Mouse (Mus musculus) liver, postnatal 0 days (tissue): ENCODE data around the gene Pef1. TPM values are rescaled to one million over a fixed set of nuclear protein-coding genes. Genes with fewer than 3 reads are reported as not detected.

Source experiments
- ATAC-seq: fragments of 200-750 bp; cut with Nextera tagmentation; 2 replicates; pipeline ENCODE4 v1.8.0; 2017; ENCODE audit warnings: mild to moderate bottlenecking, moderate library complexity
- DNase-seq: peaks from one replicate; pipeline ENCODE4 v3.0.0-alpha.2; 2016
- H3K27ac ChIP-seq: fragments of 300-500 bp; sonication (generic); 2 replicates; pipeline ENCODE4 v1.5.1; 2014; ENCODE audit warnings: antibody characterized with exemption, moderate library complexity, mild to moderate bottlenecking, low read depth
- H3K27me3 ChIP-seq: fragments of 300-500 bp; sonication (generic); 2 replicates; pipeline ENCODE4 v1.6.1; 2014; ENCODE audit warnings: low read length, control low read depth, mixed read lengths; ENCODE audit not compliant: insufficient read depth
- H3K36me3 ChIP-seq: fragments of 300-500 bp; sonication (generic); replicated peaks from 2 replicates; pipeline ENCODE4 v1.6.1; 2014; ENCODE audit warnings: mild to moderate bottlenecking, control low read depth, low read length, moderate library complexity, mixed read lengths; ENCODE audit not compliant: insufficient read depth
- H3K4me1 ChIP-seq: fragments of 300-500 bp; sonication (generic); 2 replicates; pipeline ENCODE4 v1.6.1; 2014; ENCODE audit warnings: antibody characterized with exemption, mild to moderate bottlenecking, control low read depth; ENCODE audit not compliant: insufficient read depth
- H3K4me2 ChIP-seq: fragments of 300-500 bp; sonication (generic); 2 replicates; pipeline ENCODE4 v1.6.1; 2014; ENCODE audit warnings: low read depth, mild to moderate bottlenecking, low read length, moderate library complexity, mixed read lengths
- H3K4me3 ChIP-seq: fragments of 300-500 bp; sonication (generic); 2 replicates; pipeline ENCODE4 v1.5.1; 2014; ENCODE audit warnings: low read depth, low read length
- H3K9ac ChIP-seq: fragments of 300-500 bp; sonication (generic); replicated peaks from 2 replicates; pipeline ENCODE4 v1.6.1; 2014; ENCODE audit warnings: mild to moderate bottlenecking, moderate library complexity
- H3K9me3 ChIP-seq: fragments of 300-500 bp; sonication (generic); 2 replicates; pipeline ENCODE4 v1.6.1; 2016; ENCODE audit warnings: mild to moderate bottlenecking, control low read depth, low read length, mixed read lengths
- CTCF ChIP-seq: sonication (generic); IDR thresholded peaks from 2 replicates; pipeline ENCODE4 v1.5.1; 2016; ENCODE audit warnings: antibody characterized with exemption, low read depth
- EP300 ChIP-seq: IDR thresholded peaks from 2 replicates; pipeline ENCODE4 v1.6.1; 2016; ENCODE audit warnings: antibody characterized with exemption, low read depth, mild to moderate bottlenecking
- WGBS: fragments of 180-500 bp; shearing (Covaris S2); extraction: QIAGEN DNeasy Blood & Tissue Kit; methylation state at CpG from one replicate; pipeline ENCODE4 v1.1.7; 2014; ENCODE audit not compliant: insufficient replicate concordance; 5-methylcytosine and 5-hydroxymethylcytosine counted together
- polyA plus RNA-seq: library from polyadenylated mRNA; unstranded; fragments of >200 nt; fragmentation: Nextera tagmentation; extraction: Ambion mirVana; gene quantifications from 2 replicates; pipeline ENCODE4 v1.2.1, GENCODE M21; 2015

The Pef1 gene
- 25.0 and 26.0 TPM in 2 replicates for polyA plus RNA-seq

DNA sequence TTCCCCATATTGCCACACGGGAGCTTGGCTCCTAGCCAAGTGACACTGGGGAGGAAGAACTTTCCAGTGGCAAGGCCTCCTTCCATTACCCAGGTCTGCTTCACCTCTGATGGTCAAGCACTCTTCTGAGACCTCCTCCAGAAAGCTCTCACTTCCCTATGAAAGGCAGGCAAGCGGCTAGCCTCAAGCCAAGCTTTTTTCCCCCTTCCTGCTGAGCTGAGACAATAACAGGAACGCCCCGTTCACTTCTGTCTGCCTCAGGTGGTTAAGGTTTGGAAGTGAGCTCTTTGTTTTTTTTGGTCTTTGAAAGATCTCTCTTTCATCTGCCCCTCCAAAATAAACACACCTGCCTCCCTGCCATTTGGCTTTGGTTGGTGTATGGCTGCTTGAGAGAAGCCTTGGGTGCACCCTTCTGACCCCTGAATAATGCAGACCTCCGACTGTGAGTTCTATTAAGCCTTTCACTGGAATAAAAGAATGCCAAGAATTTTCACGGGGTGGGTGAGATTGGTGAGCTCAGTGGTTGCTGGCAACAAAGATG lies at the start of gene Pef1:
Gene Pef1 (plus strand): TSS at position 448 of the 541 bp plus-strand sequence.
- DNase-seq (peak; percentile 52), ATAC-seq (no peak)
- Histone ChIP-seq H3K9me3 (no peaks in the 10 kb centered on the region), H3K27ac (no peak within 1 kb of the TSS), H3K4me1 (peaks cover 20% of the 10 kb centered on the region), H3K9ac (no peak within 1 kb of the TSS), H3K36me3 (no peaks in the 10 kb centered on the region), H3K4me3 (no peak within 1 kb of the TSS), H3K27me3 (no peaks in the 10 kb centered on the region), H3K4me2 (no peak within 1 kb of the TSS)
- WGBS: 19% methylated on average over 6 of the region's 6 CpGs
- TF ChIP-seq CTCF: no peak
- no peak for TF ChIP-seq EP300

DNA sequence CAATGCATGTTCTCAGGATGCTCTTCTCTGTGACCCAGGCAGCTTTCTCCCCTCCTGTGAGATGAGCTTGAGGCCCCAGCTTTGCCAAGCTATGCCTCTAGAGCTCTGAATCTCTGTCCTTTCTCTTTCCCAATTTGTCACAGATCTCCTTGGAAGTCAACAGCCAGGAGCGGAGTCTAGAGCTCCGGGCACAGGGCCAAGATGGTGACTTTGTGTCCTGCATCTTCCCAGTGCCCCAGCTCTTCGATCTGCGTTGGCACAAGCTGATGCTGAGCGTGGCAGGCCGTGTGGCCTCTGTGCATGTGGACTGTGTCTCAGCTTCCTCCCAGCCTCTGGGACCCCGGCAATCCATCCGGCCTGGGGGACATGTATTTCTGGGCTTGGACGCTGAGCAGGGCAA lies 49.2 kb upstream of the Pef1 start:
- H3K9ac ChIP-seq: no peak overlapping the region
- H3K9me3 ChIP-seq: no peaks in the 10 kb centered on the region
- H3K27ac ChIP-seq: no peak overlapping the region
- WGBS: 78% methylated on average over 9 of the region's 9 CpGs
- DNase-seq (no peak), ATAC-seq (no peak)
- no peaks in the 10 kb centered on the region for H3K4me1 ChIP-seq
- no peaks in the 10 kb centered on the region for H3K36me3 ChIP-seq
- no peak overlapping the region for H3K4me2 ChIP-seq
- H3K27me3 ChIP-seq: no peaks in the 10 kb centered on the region
- TF ChIP-seq CTCF (no peak), EP300 (no peak)
- no peak overlapping the region for H3K4me3 ChIP-seq

DNA sequence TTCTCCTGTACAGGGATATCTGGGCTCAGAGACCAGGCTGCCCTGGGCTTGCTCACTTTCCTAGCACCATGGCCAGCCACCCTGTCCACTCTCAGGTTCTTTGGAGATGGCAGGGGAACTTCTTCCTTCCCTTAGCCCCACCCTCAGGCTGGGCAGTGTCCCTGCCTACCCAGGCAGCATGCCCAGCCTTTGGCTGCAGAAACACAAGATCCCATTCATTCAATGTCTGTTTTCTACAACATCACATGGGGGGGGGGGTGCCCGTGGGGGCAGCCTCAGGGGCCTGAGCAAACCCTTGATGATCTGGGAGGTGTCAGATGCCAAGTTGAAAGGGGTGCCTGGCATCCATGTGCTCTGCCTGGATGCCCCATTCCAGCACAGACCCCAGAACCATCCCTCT lies 47.6 kb upstream of the Pef1 start:
- Histone ChIP-seq H3K27ac (no peak overlapping the region), H3K4me2 (no peak overlapping the region), H3K9ac (no peak overlapping the region), H3K4me1 (no peaks in the 10 kb centered on the region), H3K27me3 (0 out of 2 replicates have a peak, but pooled peaks cover 2% of the 10 kb centered on the region), H3K4me3 (no peak overlapping the region), H3K9me3 (no peaks in the 10 kb centered on the region), H3K36me3 (no peaks in the 10 kb centered on the region)
- DNase-seq (no peak), ATAC-seq (no peak)
- 13% methylated on average over 1 of the region's 1 CpGs for WGBS
- TF ChIP-seq EP300 (no peak), CTCF (no peak)

DNA sequence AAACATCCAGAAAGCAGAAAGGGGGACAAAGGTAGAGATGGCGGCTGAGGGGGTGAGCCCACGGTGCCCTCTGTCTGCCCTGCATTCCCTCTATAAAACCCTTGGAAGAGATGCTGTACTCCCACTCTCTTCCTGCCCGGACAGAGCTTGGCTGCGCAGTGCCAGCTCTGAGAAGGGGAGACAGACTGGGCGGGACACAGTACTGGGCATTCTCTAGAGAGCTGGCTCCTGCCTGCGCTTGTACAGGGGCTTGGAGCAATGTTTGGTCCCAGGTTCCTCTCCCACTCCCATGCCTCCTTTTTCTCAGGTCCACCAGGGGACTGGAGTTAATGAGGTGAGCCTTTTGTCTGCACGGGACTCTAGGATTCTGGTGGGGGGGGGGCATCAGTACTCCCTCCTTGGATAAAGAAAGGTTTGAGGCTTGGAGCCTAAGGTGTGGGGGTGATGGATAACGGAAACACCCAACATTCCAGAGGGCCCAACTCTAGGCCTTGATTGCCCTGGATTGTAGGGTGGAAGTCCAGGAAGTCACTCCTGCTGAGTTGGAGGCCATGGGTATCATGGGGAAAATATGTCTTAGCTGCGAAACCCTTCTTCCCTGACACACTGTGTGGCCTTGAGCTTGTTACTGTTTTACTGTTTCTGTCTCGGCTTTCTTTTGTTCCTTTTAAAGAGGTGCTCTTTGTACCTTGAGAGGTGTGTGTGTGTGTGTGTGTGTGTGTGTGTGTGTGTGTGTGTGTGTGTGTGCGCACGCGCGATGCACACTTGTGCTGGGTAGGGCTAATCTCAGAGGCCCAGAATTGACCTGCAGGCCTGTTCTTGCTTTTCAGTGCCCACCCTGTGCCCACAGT lies 47.0 kb upstream of the Pef1 start:
- TF ChIP-seq EP300 (no peak), CTCF (no peak)
- Histone ChIP-seq H3K9me3 (no peaks in the 10 kb centered on the region), H3K27me3 (0 out of 2 replicates have a peak, but pooled peaks cover 2% of the 10 kb centered on the region), H3K27ac (no peak overlapping the region), H3K4me3 (no peak overlapping the region), H3K4me2 (no peak overlapping the region), H3K36me3 (no peaks in the 10 kb centered on the region), H3K9ac (no peak overlapping the region), H3K4me1 (no peaks in the 10 kb centered on the region)
- ATAC-seq (no peak), DNase-seq (no peak)
- 81% methylated on average over 14 of the region's 14 CpGs for WGBS

DNA sequence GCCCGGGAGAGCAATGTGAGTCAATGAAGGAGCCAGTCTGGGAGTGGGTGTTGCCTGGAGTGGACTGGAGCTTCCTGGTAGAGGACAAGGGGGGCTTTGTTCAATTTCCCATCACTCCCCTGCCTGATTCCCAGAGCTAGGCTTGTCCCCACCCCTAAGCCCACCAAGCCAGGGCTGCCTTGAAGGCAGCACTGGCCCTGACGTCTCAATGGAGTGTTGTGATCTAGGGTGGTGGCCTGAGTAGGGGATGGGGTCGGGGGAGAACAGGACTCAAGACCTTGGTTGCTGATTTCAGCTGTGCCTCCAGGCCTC lies 46.4 kb upstream of the Pef1 start:
- Histone ChIP-seq H3K36me3 (no peaks in the 10 kb centered on the region), H3K9me3 (no peaks in the 10 kb centered on the region), H3K27ac (no peak overlapping the region), H3K4me1 (no peaks in the 10 kb centered on the region), H3K27me3 (0 out of 2 replicates have a peak, but pooled peaks cover 2% of the 10 kb centered on the region), H3K9ac (no peak overlapping the region), H3K4me2 (no peak overlapping the region), H3K4me3 (no peak overlapping the region)
- no peak for TF ChIP-seq EP300
- no peak for TF ChIP-seq CTCF
- DNase-seq (no peak), ATAC-seq (no peak)
- WGBS: 64% methylated on average over 3 of the region's 3 CpGs

DNA sequence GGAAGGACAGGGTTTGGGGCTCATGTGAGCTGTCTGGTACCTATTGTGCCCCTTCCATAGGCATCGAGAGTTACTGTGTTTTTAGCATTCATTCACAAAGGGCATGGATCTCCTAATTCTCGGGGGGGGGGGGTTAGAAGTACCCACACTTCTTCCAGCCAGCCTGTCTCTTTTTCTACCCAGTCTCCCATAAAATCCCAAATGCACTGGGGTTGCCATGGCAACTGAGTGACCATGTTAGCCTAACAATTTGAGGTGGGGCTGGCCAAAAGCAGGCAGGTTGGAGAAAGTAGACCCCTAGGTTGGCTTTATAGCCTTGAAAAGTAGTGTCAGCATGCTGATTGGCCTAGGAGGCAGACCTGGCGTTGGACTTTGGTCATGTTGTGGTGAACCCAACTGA lies 45.9 kb upstream of the Pef1 start:
- no peak overlapping the region for H3K27ac ChIP-seq
- no peak overlapping the region for H3K9ac ChIP-seq
- 0 out of 2 replicates have a peak, but pooled peaks cover 2% of the 10 kb centered on the region for H3K27me3 ChIP-seq
- TF ChIP-seq EP300: no peak
- no peak for TF ChIP-seq CTCF
- H3K36me3 ChIP-seq: no peaks in the 10 kb centered on the region
- H3K4me3 ChIP-seq: no peak overlapping the region
- WGBS: 73% methylated on average over 3 of the region's 3 CpGs
- DNase-seq (no peak), ATAC-seq (no peak)
- no peak overlapping the region for H3K4me2 ChIP-seq
- no peaks in the 10 kb centered on the region for H3K4me1 ChIP-seq
- H3K9me3 ChIP-seq: no peaks in the 10 kb centered on the region
